Mouse (Mus musculus): Measurements from ENCODE around the gene Slc4a2. TPM values are rescaled to one million over a fixed set of nuclear protein-coding genes. Genes with fewer than 3 reads are reported as not detected.
"Not testable (repeated sequence)": the region's sequence is repeated elsewhere in the genome, so short reads cannot be mapped to it uniquely, and the experiment has no call there.

The Slc4a2 gene
- polyA plus RNA-seq, 1 experiment from 2014 or later, result 46.5 TPM

DNA sequence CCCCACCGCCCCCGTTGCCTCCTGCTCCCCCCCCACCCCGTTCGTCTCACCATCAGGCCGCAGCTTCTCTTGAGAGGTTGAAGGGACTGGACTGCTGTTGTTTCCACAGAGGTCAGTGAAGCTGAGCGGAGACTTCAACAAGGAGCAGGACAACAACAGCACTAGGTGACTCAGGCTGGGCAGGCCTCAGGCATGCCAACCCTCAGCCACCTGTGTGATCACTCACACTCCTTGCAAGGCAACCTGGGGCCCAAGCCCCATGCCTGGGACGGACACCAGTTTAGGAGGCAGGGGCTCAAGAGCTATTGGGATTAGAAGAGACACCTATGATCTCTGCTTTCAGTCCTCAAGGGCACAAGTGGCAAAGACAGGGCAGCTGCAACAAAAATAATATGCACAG lies 31.8 kb upstream of the Slc4a2 start, which contains the start of gene Atg9b:
TSS of gene Atg9b (minus strand) at position 280 of the 400 bp plus-strand sequence.
- Histone ChIP-seq H3K9ac (ENCODE audit: low read length) (no peak within 1 kb of the TSS), H3K4me3 (replicated peaks; ENCODE audit: low read length) (no peak within 1 kb of the TSS), H3K4me2 (ENCODE audit: low read depth, low read length) (no peak within 1 kb of the TSS), H3K36me3 (ENCODE audit: control insufficient read depth, insufficient read depth, low read length) (no peaks in the 10 kb centered on the region), H3K4me1 (ENCODE audit: control insufficient read depth, insufficient read depth, low read length) (peaks cover 27% of the 10 kb centered on the region), H3K27ac (ENCODE audit: low read length) (peak within 1 kb of the TSS; percentile 67), H3K27me3 (ENCODE audit: control insufficient read depth, insufficient read depth, low read length) (peaks cover 9% of the 10 kb centered on the region; the same call in 1 of the 2 replicates), H3K9me3 (replicated peaks; ENCODE audit: control insufficient read depth, low read length) (no peaks in the 10 kb centered on the region)
- ATAC-seq (ENCODE audit: insufficient read depth, low FRiP score), result no peak
- WGBS, result 81% methylated on average over 7 of the region's 7 CpGs

GRCm38 (mm10) chr5:24392724-24393123 lies 30.9 kb upstream of the Slc4a2 start:
- WGBS, result 68% methylated on average over 7 of the region's 7 CpGs
- Histone ChIP-seq H3K4me2 (ENCODE audit: low read depth, low read length) (no peak overlapping the region), H3K27me3 (ENCODE audit: control insufficient read depth, insufficient read depth, low read length) (peaks cover 6% of the 10 kb centered on the region; the same call in 1 of the 2 replicates), H3K27ac (ENCODE audit: low read length) (peak overlapping the region; percentile 67), H3K9ac (ENCODE audit: low read length) (no peak overlapping the region), H3K4me3 (replicated peaks; ENCODE audit: low read length) (no peak overlapping the region), H3K36me3 (ENCODE audit: control insufficient read depth, insufficient read depth, low read length) (no peaks in the 10 kb centered on the region), H3K4me1 (ENCODE audit: control insufficient read depth, insufficient read depth, low read length) (peaks cover 19% of the 10 kb centered on the region), H3K9me3 (replicated peaks; ENCODE audit: control insufficient read depth, low read length) (no peaks in the 10 kb centered on the region)
- ATAC-seq (ENCODE audit: insufficient read depth, low FRiP score), result no peak

- ATAC-seq (ENCODE audit: insufficient read depth, low FRiP score), result 0 out of 2 replicates have a peak, but pooled peaks have one; percentile 3
- peaks cover 15% of the 10 kb centered on the region; the same call in 1 of the 2 replicates for H3K4me1 ChIP-seq (ENCODE audit: control insufficient read depth, insufficient read depth, low read length)
- no peaks in the 10 kb centered on the region for H3K36me3 ChIP-seq (ENCODE audit: control insufficient read depth, insufficient read depth, low read length)
- peak within 1 kb of the TSS; percentile 87 for H3K27ac ChIP-seq (ENCODE audit: low read length)
- no peaks in the 10 kb centered on the region; the same call in 1 of the 2 replicates for H3K27me3 ChIP-seq (ENCODE audit: control insufficient read depth, insufficient read depth, low read length)
- 17% methylated on average over 7 of the region's 7 CpGs for whole genome bisulfite sequencing
- peak within 1 kb of the TSS; percentile 67 for H3K4me3 ChIP-seq (replicated peaks; ENCODE audit: low read length)
- peak within 1 kb of the TSS; percentile 77 for H3K9ac ChIP-seq (ENCODE audit: low read length)
- H3K4me2 ChIP-seq (ENCODE audit: low read depth, low read length), result peak within 1 kb of the TSS; percentile 68
- H3K9me3 ChIP-seq (replicated peaks; ENCODE audit: control insufficient read depth, low read length), result no peaks in the 10 kb centered on the region
These were observed 30.1 kb upstream of the Slc4a2 start, which contains the start of gene Abcb8 for GRCm38 (mm10) chr5:24393392-24393997. Gene Abcb8 (plus strand): TSS chr5:24393663.

GRCm38 (mm10) chr5:24394165-24394894 lies 29.3 kb upstream of the Slc4a2 start:
- Histone ChIP-seq H3K27ac (ENCODE audit: low read length) (peak overlapping the region; percentile 87), H3K27me3 (ENCODE audit: control insufficient read depth, insufficient read depth, low read length) (no peaks in the 10 kb centered on the region), H3K9me3 (replicated peaks; ENCODE audit: control insufficient read depth, low read length) (no peaks in the 10 kb centered on the region), H3K4me2 (ENCODE audit: low read depth, low read length) (peak overlapping the region; percentile 68), H3K9ac (ENCODE audit: low read length) (peak overlapping the region; percentile 77), H3K4me3 (replicated peaks; ENCODE audit: low read length) (peak overlapping the region; percentile 67), H3K4me1 (ENCODE audit: control insufficient read depth, insufficient read depth, low read length) (peaks cover 15% of the 10 kb centered on the region; the same call in 1 of the 2 replicates), H3K36me3 (ENCODE audit: control insufficient read depth, insufficient read depth, low read length) (no peaks in the 10 kb centered on the region)
- peak; percentile 95 for ATAC-seq (ENCODE audit: insufficient read depth, low FRiP score)
- under 1% methylated on average over 36 of the region's 36 CpGs for WGBS

- not testable (repeated sequence) for H3K4me2 ChIP-seq (ENCODE audit: low read depth, low read length); H3K36me3 ChIP-seq (ENCODE audit: control insufficient read depth, insufficient read depth, low read length); H3K4me3 ChIP-seq (replicated peaks; ENCODE audit: low read length); H3K9ac ChIP-seq (ENCODE audit: low read length); H3K27me3 ChIP-seq (ENCODE audit: control insufficient read depth, insufficient read depth, low read length); H3K27ac ChIP-seq (ENCODE audit: low read length); ATAC-seq (ENCODE audit: insufficient read depth, low FRiP score); H3K9me3 ChIP-seq (replicated peaks; ENCODE audit: control insufficient read depth, low read length)
- peaks cover 15% of the 10 kb centered on the region; the same call in 1 of the 2 replicates for H3K4me1 ChIP-seq (ENCODE audit: control insufficient read depth, insufficient read depth, low read length)
- WGBS, result 85% methylated on average over 6 of the region's 6 CpGs
These were observed 27.4 kb upstream of the Slc4a2 start for GRCm38 (mm10) chr5:24396254-24396653.

DNA sequence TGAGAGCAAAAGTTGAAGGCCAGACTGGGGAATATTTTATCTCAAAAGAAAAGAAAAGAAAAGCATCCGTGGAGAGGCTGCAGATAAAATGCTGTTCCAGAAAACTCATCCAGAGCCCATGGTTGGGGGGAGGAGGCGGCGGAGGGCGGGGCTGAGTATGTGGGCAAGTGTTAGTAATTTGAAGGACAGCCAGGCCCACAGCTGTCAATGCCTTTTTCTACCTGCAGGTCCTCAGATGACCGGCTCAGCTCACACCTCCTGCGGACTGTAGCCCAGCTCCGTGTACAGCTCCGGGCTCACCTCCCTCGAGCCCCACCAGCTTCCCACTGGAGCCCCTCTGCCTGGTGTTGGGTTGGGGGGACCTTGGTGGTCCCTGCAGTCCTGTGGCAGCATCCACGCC lies 24.0 kb upstream of the Slc4a2 start:
- Histone ChIP-seq H3K9me3 (replicated peaks; ENCODE audit: control insufficient read depth, low read length) (no peaks in the 10 kb centered on the region), H3K9ac (ENCODE audit: low read length) (no peak overlapping the region), H3K36me3 (ENCODE audit: control insufficient read depth, insufficient read depth, low read length) (no peaks in the 10 kb centered on the region), H3K4me1 (ENCODE audit: control insufficient read depth, insufficient read depth, low read length) (peaks cover 5% of the 10 kb centered on the region; the same call in 1 of the 2 replicates), H3K4me2 (ENCODE audit: low read depth, low read length) (no peak overlapping the region), H3K4me3 (replicated peaks; ENCODE audit: low read length) (no peak overlapping the region), H3K27ac (ENCODE audit: low read length) (no peak overlapping the region), H3K27me3 (ENCODE audit: control insufficient read depth, insufficient read depth, low read length) (no peaks in the 10 kb centered on the region)
- 85% methylated on average over 10 of the region's 10 CpGs for WGBS
- no peak for ATAC-seq (ENCODE audit: insufficient read depth, low FRiP score)

DNA sequence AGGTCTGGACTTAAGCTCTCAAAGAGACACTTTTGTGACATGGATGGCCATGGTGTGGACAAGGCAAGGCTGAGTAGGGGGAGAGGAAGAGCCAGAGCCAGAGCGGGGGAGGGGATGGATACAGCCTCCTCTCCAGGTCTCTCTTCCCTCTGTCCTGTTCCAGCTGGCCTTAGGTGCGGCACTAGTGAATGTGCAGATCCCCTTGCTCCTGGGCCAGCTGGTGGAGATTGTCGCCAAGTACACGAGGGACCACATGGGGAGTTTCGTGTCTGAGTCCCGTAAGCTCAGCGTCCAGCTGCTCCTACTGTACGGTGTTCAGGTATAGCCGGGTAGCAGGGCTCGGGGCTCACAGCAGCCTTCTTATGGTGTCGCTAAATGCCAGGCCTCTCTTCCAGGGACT lies 23.3 kb upstream of the Slc4a2 start:
- Histone ChIP-seq H3K4me3 (replicated peaks; ENCODE audit: low read length) (no peak overlapping the region), H3K27ac (ENCODE audit: low read length) (no peak overlapping the region)
- WGBS, result 87% methylated on average over 11 of the region's 11 CpGs

GRCm38 (mm10) chr5:24400911-24401605 lies 22.6 kb upstream of the Slc4a2 start:
- Histone ChIP-seq H3K9me3 (replicated peaks; ENCODE audit: control insufficient read depth, low read length) (no peaks in the 10 kb centered on the region), H3K9ac (ENCODE audit: low read length) (no peak overlapping the region), H3K27ac (ENCODE audit: low read length) (no peak overlapping the region), H3K4me3 (replicated peaks; ENCODE audit: low read length) (no peak overlapping the region), H3K4me1 (ENCODE audit: control insufficient read depth, insufficient read depth, low read length) (no peaks in the 10 kb centered on the region), H3K4me2 (ENCODE audit: low read depth, low read length) (no peak overlapping the region), H3K27me3 (ENCODE audit: control insufficient read depth, insufficient read depth, low read length) (no peaks in the 10 kb centered on the region), H3K36me3 (ENCODE audit: control insufficient read depth, insufficient read depth, low read length) (no peaks in the 10 kb centered on the region)
- ATAC-seq (ENCODE audit: insufficient read depth, low FRiP score), result no peak
- 85% methylated on average over 5 of the region's 5 CpGs for WGBS

More for the DNA sequence above, 23.3 kb upstream of the Slc4a2 start:
- Histone ChIP-seq H3K27me3 (ENCODE audit: control insufficient read depth, insufficient read depth, low read length) (no peaks in the 10 kb centered on the region), H3K9ac (ENCODE audit: low read length) (no peak overlapping the region), H3K9me3 (replicated peaks; ENCODE audit: control insufficient read depth, low read length) (no peaks in the 10 kb centered on the region), H3K36me3 (ENCODE audit: control insufficient read depth, insufficient read depth, low read length) (no peaks in the 10 kb centered on the region), H3K4me2 (ENCODE audit: low read depth, low read length) (no peak overlapping the region), H3K4me1 (ENCODE audit: control insufficient read depth, insufficient read depth, low read length) (no peaks in the 10 kb centered on the region)
- no peak for ATAC-seq (ENCODE audit: insufficient read depth, low FRiP score)

All from stomach, embryonic 16.5 days (tissue).